Mouse (Mus musculus) urinary bladder, postnatal 25 days (tissue): ENCODE data around the gene Nat10.

ENCODE experiments used
- DNase-seq: peaks from one replicate; pipeline ENCODE4 v3.0.0; 2022; ENCODE audit warnings: low spot score

Gene Nat10

DNA sequence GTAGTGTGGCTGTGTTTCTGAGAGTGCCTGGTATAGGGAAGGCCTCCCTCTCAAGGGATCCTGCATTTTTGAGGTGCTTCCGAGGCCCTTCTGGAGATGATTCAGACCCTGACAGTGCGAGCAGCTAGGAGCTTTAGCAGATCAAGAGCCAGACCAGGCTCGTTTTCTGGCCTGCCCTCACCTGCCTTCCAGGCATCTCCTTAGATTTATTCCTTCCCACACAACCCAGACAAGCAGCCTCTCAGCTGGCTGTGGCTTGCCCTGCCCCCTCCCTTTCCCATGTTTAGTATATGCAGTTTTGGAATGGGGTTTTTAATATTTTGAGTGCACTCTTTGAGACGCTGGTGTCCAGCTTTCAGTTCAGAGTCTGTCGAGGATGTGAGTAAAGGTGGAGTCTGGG lies 70.2 kb downstream of the Nat10 start:
- no peak for DNase-seq

GRCm38 (mm10) chr2:103690425-103690824 lies 70.6 kb downstream of the Nat10 start:
- no peak for DNase-seq

- DNase-seq: no peak
Observed at GRCm38 (mm10) chr2:103687888-103688287, 73.2 kb downstream of the Nat10 start.

- DNase-seq: no peak
Observed at GRCm38 (mm10) chr2:103687143-103687542, 73.9 kb downstream of the Nat10 start.

GRCm38 (mm10) chr2:103685581-103685980 lies 75.5 kb downstream of the Nat10 start:
- no peak for DNase-seq

- no peak for DNase-seq
Observed at GRCm38 (mm10) chr2:103684926-103685577, 76.0 kb downstream of the Nat10 start.

DNA sequence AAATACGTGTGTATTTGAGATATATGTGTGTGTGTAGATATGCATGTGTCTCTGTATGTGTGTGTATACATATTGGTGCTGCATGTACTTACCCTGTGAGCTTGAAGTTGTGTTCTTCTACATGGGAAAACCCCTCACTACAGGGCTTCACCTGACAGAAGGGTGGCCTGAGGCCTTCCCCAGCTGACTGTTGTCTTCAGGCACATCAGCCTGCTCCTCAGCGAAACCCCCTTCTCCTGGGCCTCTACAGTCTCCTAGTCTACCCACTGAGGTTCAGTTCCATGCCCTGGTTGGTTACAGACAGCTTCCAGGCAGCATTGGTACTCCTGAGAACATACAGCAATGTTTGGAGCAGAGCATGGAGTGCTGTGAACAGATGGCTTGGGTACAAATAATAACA lies 76.6 kb downstream of the Nat10 start:
- DNase-seq: no peak

DNA sequence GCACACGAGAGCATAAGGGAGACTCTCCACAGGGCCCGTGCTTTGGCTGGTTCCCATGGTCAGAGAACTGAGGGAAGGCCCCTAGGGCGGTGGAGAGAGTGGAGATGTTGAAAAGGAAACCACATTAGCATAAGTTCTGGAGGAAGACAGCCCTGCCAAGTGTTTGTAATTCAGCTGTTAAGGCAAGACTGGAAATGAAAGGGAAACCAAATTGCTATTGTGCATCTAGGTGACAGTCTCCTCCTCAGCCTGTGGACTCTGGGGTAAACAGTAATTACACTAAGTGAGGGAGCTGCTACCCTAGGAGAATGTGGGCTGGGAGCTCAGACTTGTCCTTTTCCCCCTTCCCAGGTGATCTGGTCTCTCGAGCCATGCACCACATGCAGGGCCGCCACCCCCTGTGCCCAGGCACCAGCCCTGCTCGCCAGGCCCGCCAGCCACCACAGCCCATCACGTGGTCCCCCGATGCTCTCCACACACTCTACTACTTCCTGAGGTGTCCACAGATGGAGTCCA lies 78.1 kb downstream of the Nat10 start:
- DNase-seq: no peak

GRCm38 (mm10) chr2:103682261-103682722 lies 78.8 kb downstream of the Nat10 start:
- no peak for DNase-seq

DNA sequence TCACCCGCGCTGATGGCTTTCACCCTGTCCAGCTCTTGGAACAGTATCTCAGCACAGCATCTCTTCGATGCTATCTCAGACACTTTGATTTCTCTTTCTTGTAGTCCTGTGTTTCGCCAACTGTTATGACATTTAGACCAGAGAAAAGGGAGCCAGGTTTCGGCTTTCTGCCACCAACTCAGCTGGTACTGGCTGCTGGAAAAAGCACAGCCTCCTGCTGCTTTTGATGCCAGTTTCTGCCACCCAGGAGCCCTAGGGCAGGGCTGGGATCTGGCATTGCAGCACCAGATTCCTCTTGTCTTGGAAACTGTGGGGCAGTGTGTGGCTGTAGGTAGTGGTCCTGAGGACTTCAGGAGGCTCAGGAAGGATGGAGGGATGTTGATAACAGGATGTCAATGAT lies 79.9 kb downstream of the Nat10 start:
- no peak for DNase-seq

DNA sequence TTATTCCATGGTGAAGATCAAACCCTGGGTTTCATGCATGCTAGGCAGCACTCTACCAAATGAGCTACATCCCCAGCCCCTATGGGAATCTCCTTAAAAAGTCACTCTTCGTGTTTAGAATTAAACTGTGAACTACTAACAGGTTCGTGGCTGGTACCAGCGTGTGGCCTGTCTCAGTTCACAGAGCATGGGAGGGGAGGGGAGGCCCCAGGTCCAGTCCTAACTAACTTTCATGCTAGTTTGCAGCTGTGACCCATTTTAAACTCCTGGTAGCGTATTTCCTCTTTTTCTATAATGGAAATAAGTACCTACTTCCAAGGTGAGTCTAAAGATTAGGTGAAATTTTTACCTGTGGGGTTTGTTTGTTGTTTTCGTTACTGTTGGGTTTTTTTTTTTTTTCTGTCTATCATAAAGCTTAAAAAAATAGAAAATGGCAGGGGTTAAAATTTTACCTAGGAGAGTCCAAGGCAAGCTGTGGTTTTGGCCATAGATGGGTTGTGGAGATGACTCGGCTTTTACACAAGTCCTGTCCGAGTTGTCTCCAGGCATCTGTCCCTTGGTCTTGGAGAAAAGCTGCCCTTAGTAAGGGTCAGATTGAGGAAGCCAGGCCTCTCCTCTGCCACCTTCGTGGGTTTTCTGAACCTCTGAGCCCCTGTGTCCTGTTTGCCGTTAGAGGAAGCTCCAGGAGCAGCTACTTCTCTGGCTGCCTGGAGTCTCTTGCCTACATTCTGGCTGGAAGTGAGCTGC lies 80.5 kb downstream of the Nat10 start:
- DNase-seq: no peak

DNA sequence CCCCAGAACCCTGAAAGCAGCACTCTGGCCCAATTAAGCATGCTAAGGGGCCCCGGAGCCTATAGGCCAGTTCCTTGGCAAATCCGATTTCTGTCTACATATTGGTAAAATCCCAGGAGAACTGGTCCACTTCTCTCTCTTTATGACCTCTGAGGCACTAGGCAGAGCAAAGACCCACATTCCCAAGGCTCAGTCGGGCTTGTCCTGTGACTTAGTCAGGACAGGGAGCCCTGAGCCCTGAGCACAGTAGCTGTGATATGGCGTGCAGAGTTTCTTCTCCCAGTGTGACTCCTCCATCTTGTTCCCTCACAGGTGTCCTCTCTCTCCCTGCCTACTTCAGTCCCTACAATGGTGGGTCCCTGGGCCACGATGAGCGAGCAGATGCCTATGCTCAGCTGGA lies 82.6 kb downstream of the Nat10 start:
- DNase-seq: no peak

GRCm38 (mm10) chr2:103677614-103678369 lies 83.3 kb downstream of the Nat10 start:
- DNase-seq: no peak

GRCm38 (mm10) chr2:103676808-103677207 lies 84.3 kb downstream of the Nat10 start:
- no peak for DNase-seq

- no peak for DNase-seq
Observed at GRCm38 (mm10) chr2:103675391-103675790, 85.7 kb downstream of the Nat10 start.

DNA sequence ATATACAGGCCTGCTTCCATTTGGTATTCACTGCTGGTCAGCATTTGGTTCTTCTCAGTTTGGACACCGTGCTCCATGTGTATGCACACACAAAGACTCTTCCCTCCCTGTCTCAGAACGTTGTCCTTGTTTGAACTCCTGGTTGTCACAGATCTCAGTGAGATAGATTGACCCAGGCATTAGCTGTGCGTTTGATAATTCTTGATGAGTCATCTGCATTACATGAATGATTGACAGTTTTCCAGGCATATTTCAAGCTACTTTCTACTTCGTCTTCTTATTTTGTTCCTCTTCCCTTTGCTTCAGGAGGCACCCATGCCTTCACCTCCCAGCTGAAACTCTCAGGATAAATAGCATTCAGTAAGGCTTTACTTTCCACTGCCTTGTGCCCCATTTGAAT lies 87.5 kb downstream of the Nat10 start:
- no peak for DNase-seq

- no peak for DNase-seq
Observed at GRCm38 (mm10) chr2:103672573-103673119, 88.4 kb downstream of the Nat10 start.
